Mouse (Mus musculus): ENCODE results near the gene Tnfrsf14.

DNA sequence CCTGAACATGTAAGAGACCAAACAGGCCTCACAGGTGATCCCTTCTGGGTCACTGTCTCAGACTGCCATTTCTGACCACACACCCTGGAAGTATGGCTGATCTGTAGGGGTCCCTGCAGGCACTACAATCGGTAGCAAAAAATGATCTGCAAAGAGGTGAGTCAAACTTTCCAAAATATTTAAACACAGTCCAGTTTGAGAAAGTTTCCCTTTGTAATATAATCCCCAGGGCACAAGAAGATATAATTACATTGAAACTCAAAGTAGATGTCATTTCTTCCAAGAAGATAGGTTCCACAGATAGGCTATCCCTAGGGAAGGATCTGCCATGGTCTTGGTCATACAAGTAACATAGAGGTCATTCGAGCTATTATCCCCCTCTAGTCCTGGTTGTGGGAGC lies 26.0 kb downstream of the Tnfrsf14 start:
- TF ChIP-seq CTCF (IDR thresholded peaks at IDR 0.05) (no peak), EP300 (IDR thresholded peaks at IDR 0.05) (no peak)

Measured in lung, postnatal 0 days (tissue).